Mouse (Mus musculus): Measurements from ENCODE around the gene Aars2.
A peak's percentile ranks its signal among the peaks of the same experiment; 100 is the strongest.

Gene Aars2

DNA sequence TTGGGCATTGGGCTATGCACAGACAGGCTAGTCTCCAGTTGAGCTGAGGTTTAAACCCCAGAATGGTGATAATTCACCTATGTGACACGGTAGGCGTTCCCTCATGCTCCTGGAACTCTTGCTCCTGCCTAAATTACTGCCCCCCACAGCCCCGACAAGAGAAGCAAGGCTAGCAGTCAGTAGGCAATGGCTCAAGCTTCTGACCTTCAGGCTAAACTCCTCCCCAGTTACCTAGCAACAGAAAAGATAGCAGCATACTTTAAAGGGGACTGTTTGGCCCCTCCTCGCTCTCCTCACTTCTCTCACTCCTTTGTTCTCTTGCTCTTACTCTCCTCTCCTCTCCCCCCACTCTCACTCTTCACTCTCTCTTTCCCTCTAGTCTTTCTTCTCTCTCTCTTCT is 5.7 kb upstream of the Aars2 start:
- no peak for DNase-seq (ENCODE audit: low spot score)

DNA sequence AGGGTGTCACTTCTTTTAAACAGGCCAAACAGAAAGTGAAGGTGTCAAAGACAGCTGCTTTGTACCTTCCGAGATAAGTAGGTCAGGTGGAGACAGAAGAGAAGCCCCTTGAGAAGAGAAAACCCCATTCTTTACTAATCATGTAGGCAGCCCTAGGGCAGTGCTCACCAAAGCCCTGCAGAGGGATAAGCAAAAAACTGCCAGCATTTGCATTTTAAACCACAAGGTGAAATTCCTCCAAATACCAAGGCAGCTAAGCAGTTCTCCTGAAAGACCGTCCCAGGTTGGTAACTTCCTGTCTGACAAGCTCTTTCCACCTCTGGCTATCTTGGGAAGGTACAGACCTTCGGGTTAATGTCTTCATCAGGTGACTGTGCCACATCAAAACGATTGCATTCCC is 4.3 kb upstream of the Aars2 start:
- DNase-seq (ENCODE audit: low spot score), result no peak

DNA sequence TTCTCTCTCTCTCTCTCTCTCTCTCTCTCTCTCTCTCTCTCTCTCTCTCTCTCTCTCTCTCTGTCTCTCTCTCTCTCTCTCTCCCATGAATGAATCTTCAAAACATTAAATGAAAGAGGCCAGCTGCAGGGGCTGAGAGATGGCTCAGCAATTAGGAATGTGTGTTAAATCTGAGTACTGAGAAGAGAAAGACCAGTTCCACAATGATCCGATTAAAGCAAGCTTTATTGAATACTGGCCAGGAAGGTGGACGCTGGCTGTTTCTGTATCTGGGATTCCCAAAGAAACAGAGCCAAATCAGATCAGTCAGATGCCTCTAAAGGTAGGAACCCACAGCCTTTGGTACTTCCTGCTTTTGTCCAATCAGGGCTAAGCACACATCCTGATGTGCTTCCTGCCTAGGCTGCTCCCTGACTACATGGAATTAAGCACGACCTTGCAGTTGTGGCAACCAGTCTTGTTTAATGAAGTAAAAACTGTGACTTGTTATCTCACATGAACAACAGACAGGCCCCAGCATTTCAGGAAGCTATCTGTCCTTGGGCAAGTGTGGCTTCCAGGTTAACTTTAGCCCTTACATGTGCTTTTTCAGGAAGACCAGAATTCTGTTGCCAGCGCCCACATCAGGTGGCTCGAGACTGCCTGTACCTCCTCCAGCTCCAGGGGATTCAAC is 3.2 kb upstream of the Aars2 start:
- DNase-seq (ENCODE audit: low spot score), result no peak

DNA sequence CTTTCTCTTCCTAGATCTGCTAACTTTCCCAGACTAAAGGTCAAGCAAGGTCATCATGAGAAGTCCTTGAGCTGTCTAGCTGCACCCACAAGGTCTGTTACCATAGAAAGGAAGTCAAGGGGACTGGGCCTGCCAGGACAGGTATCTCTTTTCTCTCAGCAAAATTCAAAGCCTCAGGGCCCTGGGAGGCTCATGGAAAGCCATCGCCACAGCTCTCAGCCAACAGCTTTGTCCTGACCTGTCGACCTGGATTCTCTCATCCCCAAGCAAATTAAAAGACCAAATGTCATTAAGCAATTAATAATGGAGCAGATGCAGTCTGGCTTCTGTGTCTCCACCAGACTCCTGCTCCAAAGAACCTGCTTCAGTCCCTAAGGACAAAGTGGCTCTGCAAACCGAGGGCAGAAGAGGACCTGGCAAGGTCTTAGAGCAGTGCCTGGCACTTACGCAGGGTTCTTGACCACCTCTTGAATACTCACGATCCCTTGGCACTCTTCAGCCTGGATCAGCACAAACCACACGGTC is 638 bp upstream of the Aars2 start:
- DNase-seq (ENCODE audit: low spot score), result no peak

DNA sequence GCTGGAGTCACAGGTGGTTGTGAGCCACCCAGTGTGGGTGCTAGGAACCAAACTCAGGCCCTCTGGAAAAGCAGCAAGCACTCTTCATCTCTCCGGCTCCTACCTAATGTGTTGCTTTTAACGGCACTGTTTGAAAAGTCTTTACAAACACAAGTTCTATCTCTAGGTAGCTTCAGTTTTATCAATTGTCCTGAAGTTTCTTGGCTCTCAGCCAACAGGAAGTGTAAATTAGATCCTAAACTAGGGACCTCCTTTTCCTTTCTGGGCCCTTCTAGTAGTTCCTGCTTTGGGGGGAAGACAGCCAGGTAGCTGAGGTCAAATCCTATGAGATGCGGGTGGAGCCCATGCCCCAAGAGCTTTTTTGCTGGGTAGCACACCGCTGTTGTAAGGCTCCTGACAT is 4.2 kb downstream of the Aars2 start:
- no peak for DNase-seq (ENCODE audit: low spot score)

DNA sequence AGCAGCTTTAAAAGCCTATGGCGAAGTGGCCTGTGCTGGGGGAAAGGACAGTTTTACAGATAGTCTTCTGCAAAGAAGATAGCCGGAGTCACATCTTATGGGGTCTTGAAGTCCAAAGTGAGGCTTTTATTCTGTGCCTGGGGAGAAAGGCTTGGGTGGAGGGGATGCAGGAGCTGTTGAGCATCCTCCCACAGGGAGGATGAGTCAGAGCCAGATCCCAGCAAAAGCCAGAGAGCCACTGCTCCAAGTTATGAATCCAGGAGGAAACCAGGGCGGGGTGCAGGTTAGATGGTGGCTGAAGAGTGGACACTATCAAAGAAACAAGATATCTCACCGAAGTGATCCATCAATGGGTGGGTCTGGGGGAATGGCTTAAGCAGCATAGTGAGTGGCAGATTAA is 5.1 kb downstream of the Aars2 start:
- no peak for DNase-seq (ENCODE audit: low spot score)

DNA sequence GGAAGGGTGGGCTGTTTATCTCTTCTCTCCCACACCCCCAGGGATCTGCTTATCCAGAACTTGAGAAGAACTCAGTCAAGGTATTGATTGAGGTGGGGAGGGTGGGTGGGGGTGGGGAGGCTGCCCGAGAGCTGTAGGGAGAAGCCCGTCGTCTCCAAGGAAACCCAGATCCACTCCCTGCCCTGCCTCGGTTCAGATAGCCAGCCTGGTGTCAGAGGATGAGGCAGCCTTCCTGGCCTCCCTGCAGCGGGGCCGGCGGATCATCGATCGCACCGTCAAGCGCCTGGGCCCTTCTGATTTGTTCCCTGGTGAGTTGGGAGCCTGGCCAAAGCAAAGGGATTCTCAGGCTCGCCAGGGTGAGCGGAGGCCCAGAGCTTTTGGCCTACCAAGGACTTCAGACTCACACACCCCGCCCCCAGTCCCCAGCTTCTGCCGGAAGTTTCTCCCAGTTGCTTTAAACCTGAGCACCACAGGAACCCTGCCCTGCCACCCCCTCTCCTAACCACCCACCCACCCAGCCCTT is 8.6 kb downstream of the Aars2 start:
- no peak for DNase-seq (ENCODE audit: low spot score)

DNA sequence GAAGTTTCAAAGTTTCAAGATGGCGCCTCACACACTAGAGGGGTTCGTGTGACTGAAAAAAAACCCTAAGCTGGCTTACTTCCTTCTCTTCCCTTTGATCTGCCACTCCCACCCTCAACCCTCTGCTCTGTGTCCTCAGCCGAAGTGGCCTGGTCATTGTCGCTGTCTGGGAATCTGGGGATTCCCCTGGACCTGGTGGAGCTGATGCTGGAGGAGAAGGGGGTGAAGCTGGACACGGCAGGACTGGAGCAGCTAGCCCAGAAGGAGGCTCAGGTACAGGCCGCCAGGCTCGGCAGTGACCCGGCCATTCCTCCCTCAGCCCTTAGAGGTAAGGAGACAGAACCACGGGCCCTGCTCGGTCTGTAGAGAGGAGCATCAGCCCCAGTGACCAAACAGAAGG is 9.2 kb downstream of the Aars2 start:
- DNase-seq (ENCODE audit: low spot score), result no peak

DNA sequence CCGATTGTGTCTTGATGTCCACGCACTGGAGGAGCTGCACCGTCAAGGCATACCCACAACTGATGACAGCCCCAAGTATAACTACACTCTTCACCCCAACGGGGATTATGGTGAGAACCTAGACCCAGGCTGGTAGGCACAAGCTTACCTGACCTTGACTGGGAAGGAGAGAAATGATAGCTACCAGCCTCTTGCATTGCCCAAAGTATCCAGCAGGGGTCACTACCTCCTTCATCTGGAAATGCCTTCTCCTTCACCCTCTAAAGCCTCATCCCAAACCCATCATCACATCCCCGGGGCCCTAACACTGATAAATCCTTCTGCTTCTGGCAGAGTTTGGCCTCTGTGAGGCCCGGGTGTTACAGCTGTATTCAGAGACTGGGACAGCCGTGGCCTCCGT is 9.8 kb downstream of the Aars2 start:
- peak; percentile 88 for DNase-seq (ENCODE audit: low spot score)

DNA sequence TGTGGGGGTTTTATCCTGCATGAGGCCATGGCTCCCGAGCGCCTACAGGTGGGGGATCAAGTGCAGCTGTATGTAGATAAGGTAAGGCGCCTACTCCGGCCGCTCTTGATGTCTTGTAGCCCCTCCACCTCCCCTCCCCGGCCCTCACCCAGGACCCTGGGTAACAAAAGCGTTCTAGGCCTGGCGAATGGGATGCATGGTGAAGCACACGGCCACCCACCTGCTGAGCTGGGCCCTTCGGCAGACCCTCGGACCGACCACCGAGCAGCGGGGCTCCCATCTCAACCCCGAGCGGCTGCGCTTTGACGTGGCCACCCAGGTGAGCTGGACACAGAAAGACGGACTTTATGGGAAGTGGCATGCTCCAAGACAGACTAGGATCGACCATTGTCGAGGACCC is 10.5 kb downstream of the Aars2 start:
- DNase-seq (ENCODE audit: low spot score), result no peak

DNA sequence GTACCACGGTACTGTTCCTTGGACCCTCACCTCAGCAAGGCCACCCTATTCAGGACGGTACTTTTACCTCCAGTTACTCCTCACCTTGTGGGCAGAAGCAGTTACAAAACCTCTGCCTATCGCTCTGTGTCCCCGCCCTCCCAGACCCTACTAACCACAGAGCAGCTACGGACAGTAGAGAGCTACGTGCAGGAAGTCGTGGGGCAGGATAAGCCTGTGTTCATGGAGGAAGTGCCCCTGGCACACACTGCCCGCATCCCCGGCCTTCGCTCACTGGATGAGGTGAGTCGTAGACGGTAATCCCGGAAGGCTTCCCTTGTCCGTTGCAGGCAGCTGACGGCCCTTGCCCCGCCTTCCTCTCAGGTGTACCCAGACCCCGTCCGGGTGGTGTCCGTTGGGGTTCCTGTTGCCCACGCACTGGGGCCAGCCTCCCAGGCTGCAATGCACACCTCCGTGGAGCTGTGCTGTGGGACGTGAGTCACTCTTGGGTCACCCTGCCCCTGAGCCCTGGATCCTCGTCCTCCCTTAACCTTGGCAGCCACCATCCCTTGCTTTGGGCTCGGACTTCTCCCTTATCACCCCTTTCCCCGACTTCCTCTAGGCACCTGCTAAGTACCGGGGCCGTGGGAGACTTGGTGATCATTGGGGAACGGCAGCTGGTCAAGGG is 11.0 kb downstream of the Aars2 start:
- DNase-seq (ENCODE audit: low spot score), result no peak

DNA sequence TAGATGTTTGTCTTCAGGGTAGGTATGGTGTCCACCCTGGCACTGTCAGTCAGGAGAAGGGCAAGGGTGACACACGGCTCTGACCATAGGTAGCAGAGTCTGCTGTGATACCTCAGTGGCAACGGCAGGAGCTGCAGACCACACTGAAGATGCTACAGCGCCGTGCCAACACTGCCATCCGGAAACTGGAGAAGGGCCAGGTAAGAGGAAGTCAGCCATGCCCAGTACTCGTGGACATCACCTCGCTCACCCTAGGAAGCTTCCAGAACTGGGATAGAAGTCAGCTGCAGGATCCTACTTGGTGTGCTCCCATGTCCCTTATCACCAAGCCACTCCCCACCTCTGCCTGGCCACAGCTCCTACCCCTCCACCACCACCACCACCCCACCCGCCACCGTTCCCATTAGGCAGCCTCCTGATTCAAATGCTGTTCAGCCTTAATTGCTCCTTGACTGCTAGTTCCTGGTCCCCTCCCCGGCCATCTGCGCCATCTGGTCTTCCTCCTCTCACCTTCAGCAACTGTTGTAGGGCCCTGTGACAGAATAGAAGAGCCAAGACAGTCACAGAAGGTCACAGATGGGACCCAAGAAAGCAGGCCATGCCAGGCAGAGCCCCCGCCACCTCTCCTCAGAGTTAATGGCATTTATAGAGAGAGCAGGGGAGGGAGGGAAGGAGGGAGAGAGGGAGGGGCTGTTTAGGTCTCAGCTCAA is 12.3 kb downstream of the Aars2 start:
- DNase-seq (ENCODE audit: low spot score), result no peak

DNA sequence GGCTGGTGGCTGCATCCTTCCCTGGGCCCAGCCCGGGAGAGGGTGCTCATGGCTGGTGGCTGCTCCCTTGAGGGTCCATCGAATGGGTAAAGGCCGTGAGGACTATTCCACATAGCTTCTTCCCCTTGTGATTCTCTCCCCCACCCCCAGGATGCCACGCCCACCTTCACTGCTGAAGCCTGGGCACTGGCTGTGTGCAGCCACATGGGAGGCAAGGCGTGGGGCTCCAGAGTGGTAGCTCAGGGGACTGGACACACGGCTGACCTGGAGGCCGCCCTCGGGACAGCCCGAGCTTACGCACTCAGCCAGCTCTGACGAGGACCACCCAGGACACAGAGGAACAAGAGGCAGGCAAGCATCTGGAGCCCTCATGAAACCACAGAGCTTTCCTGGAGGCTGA is 13.5 kb downstream of the Aars2 start:
- DNase-seq (ENCODE audit: low spot score), result no peak

DNA sequence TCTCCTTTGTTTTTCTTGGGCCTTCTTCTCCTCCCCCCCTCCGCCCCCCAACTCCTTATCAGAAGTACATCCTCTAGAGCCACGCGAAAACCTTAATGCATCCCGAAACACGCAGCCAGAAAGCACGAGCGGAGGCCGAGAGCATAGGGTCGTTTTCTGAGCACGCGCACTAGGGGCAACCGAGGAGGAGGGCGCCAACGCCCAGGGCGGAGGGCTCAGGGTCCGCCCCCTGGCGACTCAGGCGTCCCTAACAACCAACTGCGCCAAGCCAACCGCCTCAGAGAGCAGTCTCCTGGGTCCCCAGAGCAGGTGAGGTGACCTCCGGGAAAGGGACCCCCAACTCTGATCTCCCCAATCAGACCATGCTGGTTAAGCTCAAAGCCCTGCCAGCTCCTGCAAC is 16.6 kb downstream of the Aars2 start, which contains the start of gene Tcte1:
TSS of gene Tcte1 (plus strand) at position 172 of the 400 bp plus-strand sequence.
- peak; percentile 84 for DNase-seq (ENCODE audit: low spot score)

DNA sequence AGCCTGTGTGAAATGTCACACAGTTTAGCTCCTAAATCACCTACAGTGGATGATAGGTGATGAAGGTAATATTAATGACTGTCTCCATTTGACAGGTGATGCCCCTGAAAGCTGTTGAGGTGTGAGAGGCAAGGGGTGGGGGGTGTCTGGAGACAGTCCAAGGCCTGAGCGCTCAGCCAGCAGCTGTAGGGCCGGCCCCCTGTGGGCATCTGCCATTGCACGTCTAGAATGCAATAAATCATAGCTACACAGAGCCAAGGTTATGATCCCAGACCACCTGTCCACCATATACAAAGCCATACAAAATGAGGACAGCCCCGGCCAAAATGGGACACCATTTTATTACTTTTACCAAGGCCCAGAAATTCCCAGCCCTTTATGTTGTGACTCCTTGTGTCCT is 18.3 kb downstream of the Aars2 start:
- no peak for DNase-seq (ENCODE audit: low spot score)

DNA sequence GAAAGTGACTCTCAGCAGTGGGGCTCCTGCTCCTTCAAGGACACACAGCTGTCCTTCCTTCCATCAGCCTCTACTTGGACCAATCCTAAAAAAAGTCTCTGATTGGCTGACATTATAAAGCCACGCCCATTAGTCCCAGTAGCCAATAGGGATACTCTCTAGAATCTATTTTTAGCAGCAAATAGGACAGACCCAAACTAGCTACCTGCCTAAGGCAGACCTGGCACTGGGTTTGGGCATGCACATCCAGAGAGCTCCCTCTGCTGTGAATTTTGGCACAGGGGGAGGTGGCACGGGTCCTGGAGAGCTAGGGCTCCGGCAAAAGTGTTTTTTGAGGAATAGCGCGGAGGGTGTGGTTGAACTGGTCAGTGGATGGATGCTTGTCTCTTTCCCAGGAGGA is 19.9 kb downstream of the Aars2 start:
- peak; percentile 27 for DNase-seq (ENCODE audit: low spot score)

DNA sequence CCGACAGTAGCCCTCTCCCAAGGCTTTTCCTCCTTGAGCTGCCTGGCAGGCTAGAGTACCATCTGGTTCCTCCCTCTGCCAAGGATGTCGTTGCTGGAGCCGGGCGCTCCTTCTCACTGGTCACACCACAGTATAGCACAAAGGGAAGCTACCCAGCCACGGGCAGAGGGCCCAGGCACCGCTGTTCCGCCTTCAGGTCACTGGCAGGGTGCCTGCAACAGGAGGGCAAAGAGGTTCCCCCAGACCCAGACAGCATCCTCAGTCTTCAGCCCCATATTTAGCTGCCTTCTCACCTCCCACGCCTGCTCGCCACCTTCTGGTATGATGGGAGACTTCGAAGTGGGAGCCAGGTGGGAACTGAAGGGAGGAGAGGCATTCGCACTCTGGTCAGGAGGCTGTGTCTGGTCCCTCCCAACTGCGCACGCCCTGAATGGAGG is 23.7 kb downstream of the Aars2 start:
- DNase-seq (ENCODE audit: low spot score), result no peak

DNA sequence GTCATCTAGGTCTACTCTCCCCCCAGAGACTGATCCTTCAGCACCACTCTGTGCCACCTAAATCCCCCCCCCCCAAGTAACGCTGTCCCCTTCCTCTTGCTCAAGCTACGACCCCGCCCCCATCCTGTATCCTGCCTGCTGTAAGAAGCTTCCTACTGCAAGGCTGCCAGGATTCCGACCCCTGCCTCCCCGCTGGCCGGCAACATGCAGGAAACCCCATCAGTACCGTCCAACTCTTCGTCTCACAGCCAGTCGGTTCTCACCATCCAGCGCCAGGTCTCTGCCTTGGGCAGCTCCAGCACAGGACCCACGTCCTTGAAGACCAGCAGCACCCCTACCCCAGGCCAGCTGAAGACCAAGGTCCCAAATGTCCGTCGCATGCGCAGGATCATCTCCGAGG is 26.3 kb downstream of the Aars2 start:
- no peak for DNase-seq (ENCODE audit: low spot score)

DNA sequence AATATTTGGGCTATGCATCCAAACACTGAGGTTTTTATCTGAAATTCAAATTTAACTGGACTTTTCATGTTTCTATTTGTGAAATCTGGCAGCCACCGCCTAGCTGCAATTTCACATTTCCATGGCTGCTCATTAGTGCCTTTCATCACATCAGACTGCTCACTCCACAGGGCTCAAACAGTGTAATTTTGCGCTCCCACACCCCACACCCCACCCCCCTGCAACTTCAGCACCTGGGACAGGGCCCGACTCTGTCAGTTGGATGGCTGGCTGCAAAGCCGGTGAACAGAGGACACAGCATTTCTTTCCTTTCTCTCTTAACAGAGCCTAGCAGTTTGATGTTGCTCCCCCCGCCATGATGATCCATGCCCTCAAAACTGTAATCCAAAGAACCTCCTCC is 29.6 kb downstream of the Aars2 start:
- peak; percentile 61 for DNase-seq (ENCODE audit: low spot score)

DNA sequence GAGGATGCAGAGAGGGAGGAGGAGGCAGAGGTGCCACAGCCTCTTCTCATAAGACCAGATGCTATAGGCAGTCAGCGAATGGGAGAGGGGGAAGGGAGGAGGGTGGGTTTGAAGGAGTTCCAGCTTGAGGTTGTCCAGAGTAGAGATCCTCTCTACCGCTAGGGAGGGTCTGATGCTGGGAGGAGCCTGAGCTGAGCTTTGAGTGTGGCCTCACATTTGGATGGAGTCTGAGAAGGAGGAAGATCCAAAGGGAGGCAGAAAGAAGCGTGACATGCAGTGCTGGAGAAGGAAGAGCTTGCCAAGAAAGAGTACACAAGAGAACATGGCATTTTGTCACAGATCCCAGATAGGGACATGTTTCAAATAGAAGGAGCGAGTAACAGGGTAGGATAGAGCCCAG is 31.8 kb downstream of the Aars2 start:
- no peak for DNase-seq (ENCODE audit: low spot score)

DNA sequence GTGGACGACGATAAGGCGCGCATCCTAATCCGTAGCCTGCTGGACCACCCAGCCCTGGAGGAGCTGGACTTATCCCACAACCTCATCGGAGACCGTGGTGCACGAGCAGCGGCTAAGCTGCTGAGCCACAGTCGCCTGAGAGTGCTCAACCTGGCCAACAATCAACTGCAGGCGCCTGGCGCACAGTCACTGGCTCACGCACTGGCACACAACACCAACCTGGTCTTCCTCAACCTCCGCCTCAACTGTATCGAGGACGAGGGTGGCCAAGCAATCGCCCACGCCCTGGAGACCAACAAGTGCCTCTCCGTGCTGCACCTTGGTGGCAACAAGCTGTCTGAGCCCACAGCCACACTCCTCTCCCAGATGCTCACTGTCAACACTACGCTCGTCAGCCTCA is 33.0 kb downstream of the Aars2 start:
- DNase-seq (ENCODE audit: low spot score), result no peak

DNA sequence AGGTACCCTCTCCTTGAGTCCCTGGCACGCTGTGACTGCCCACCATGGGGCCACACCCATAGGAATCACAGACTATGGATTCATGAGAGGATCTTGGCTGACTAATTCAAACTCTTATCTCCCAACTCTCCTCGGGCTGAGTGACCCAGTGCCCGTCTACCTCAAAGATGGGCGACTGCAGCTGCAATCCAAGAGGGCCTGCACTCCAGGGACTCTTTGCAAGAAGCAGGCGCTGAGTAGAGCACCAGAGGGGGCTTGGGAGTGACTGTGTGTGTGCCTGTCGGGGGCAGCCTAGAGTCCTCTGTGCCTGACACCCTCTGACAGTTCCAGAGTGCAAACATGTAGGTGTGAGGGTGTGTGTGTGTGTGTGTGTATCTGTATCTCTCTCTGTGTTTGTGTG is 35.5 kb downstream of the Aars2 start:
- no peak for DNase-seq (ENCODE audit: low spot score)

DNA sequence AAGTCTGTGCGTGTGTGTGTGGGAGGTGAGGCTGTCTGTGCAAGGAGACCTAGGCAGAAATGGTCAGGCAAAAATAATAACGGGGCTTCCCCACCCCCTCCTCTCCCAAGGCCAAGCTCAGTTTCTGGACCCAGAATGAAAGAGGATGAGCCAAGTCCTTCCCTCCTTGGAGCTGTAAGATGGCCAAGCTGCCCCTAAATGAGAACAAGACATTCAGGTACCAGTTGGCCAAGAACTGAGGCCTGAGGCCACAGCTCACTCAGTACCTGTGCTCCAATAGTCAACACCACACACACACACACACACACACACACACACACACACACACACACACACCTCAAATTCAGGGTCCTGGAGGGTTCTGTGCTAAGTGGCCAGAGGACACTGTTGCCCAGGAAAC is 36.1 kb downstream of the Aars2 start:
- DNase-seq (ENCODE audit: low spot score), result no peak

Measured in embryo, embryonic 10.5 days (tissue).